Mouse (Mus musculus): ENCODE measurements around the gene Sept8. TPM values are rescaled to one million over a fixed set of nuclear protein-coding genes. Genes with fewer than 3 reads are reported as not detected.

The Sept8 gene
- total RNA-seq, 4 experiments from 2014 or later: 4.5 to 8.4 (median 7.1) TPM

DNA sequence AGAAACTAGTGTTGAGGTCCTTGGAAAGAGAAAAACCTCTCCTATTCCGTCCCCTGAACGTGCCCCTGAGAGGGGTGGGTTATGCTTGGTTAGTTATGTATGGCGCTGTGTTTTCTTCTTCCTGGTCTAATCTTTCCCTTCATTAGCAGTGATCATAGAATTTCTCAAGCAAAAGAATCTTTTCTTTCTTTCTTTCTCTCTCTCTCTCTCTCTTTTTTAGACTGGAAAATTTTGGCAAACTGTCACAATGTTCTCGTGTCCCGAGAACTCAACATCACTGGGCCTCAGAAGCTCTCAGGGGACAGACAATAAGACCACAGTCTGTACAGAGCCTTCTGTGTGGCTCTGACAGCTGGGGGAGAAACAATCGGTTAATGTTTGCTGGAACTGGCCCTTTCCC, 23.6 kb upstream of the Sept8 start:
- no peak for DNase-seq (ENCODE audit: low spot score in 2 of 2)

DNA sequence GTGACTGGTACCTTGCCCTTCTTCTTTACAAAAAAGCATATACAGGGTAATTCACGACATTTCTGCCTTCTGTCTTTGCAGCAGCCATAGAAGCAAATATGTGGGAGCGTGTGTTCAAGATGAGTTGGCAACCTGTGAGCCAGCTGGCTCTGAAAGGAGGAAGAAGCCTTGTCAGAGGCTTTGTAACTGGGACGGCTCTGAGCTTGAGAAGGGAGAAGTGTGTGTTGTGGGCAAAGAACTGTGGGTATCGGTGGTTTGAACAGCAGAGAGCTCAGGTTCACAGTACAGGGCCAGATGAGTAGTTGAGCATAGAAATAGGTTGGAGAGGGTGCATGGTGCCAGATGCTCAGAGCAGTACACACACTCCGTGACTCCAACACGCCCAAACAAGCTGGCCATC, 22.1 kb upstream of the Sept8 start:
- no peak for DNase-seq (ENCODE audit: low spot score in 2 of 2)

DNA sequence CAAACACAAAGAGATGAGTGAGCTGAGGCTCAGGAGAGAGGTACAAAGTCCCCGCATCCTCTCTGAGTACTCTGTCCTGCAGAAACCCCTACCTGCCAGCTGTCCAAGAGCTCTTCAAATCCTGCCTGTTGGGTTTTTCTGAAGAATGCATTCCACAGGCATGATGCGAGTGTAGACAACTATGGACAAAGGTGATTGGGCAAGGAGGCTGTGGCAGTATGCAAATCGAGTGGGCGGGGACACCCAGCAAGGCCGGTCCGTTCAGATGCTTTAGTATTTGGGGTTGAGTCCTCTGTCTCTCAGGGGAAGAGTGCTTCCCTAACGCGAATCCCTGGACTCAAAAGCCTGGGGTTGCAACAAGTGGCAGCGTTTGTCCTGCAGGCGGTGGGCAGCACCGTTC, 18.5 kb upstream of the Sept8 start:
- no peak for DNase-seq (ENCODE audit: low spot score in 2 of 2)

DNA sequence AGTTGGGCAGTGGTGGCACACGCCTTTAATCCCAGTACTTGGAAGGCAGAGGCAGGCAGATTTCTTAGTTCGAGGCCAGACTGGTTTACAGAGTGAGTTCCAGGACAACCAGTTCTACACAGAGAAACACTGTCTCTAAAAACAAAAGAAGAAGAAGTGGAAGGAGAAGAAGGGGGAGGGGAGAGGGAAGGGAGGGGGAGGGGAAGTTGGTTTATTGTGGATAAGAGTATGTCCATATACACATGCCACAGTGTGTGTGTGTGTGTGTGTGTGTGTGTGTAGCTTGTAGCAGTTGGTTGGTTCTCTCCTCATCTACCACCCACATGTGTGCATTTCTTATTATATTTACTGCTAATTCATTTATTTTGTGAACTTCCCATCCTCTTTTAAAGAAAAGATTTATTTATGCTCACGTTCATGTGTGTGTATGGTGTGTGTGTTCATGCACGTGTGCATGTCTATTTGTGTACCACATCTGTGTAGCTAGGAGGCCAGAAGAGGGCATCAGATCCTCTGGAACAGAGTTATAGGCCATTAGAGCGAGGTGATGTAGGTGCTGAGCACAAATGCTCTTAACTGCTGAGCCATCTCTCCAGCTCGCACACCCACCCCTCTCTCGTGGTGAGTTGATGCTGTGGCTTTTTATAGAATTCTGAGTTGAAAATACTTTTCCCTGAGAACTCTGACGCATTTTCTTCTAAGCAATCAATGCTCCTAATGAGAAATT, 16.9 kb upstream of the Sept8 start:
- DNase-seq (ENCODE audit: low spot score in 2 of 2): no peak

- DNase-seq (ENCODE audit: low spot score in 2 of 2): no peak
Measured at GRCm38 (mm10) chr11:53503738-53504137, 15.3 kb upstream of the Sept8 start.

GRCm38 (mm10) chr11:53504376-53504775, 14.7 kb upstream of the Sept8 start:
- DNase-seq (ENCODE audit: low spot score in 2 of 2): no peak

DNA sequence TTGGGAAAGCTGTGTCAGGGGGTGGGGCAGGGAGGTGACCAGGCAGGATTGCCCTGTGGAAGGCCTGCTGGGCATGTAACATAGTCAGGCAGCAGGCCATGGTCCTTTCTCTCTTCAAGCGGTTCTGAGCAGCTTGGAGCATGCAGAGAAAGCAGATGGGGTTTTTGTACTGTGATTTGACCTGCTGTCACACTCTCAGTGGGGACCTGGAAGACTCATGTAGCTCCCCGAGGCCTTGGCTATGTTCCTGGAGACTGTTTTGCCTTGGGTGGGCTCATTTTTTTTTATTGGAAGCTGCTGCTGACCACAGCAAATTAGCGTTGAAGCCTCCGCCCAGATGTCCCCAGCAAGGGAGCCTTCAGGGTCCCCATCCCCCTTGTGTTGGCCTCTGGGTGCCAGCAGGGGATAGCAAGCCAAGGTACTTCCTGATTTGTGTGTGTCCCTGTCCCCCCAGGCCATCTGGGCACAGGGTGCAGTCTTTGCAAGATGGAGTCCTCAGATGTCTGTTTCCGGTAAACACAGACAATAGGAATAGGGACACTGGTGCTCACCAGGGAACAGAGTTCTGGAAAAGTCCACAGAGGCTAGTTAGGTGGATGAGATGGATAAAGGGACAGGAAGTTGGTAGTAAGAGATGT, 13.9 kb upstream of the Sept8 start:
- no peak for DNase-seq (ENCODE audit: low spot score in 2 of 2)

DNA sequence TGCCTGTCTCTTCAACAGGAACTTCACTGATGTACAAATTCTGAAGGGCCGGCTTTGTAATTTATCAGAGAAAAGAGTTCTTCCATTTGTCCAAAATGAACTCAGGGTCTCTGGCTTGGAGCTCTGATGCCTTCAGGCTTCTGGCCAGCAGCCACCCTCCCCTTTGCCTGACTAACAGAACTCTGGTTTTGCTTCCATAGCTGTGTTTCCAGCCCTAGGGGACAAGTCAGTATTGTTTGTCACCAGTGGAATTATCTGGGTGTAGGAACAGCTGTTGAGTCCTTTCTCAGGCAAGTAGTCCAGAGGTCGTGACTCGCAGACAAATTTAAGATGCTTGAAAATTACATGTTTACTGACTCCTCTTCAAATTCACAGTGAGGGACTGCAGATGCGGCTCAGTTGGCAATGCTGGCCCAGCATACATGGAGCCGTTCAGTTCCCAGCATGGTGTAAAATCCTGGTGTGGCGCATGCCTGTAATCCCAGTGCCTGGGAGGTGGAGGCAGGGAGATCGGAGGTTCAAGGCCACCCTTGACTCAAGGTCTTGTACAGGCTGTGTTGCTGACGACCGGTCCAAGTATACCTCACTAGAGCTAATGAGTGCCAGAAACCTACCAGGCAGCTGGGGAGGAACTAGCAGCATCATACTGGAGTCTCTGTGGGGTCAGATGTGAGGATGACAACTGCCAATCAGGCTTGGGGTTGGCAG, 11.8 kb upstream of the Sept8 start:
- DNase-seq (ENCODE audit: low spot score in 2 of 2): no peak

DNA sequence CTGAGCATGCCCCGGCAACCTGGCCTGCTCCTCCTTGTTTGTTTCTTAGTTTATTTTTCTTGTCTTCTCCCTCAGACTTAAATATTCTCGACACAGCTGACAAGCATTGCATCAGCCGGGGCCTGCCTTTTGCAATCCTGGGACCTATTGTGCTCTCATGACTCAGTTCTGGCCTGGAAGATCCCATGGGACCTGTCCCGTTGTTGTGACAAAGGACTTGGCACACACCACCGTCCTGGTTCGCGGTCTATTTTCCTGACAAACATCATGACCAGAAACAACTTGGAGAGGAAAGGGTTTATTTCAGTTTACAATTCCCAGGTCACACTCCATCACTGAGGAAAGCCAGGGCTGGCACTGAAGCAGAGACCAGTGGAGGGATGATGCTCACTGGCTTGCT, 10.9 kb upstream of the Sept8 start:
- DNase-seq (ENCODE audit: low spot score in 2 of 2): peak; percentile 44 to 65

- no peak for DNase-seq (ENCODE audit: low spot score in 2 of 2)
Measured at GRCm38 (mm10) chr11:53508591-53508990, 10.5 kb upstream of the Sept8 start.

DNA sequence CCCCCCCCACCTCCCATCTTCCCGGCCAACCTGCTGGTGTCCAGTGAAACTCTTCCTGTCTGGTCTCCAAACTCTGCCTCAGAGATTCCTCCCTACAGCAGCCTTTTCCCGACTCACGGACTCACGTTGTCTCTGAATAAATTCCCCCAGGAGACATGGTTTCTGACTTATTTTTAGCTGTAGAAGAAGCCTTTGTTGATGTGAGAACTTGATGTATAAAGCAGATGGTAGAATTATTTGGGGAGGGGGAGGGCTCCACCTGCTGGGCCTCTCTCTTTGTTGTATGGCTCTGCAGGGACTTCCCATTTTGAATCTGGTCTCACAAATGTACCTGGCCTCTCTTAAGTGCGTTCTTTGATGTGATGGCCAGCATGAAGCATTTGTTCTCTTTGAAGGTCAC, 8.7 kb upstream of the Sept8 start:
- DNase-seq (ENCODE audit: low spot score in 2 of 2): no peak

DNA sequence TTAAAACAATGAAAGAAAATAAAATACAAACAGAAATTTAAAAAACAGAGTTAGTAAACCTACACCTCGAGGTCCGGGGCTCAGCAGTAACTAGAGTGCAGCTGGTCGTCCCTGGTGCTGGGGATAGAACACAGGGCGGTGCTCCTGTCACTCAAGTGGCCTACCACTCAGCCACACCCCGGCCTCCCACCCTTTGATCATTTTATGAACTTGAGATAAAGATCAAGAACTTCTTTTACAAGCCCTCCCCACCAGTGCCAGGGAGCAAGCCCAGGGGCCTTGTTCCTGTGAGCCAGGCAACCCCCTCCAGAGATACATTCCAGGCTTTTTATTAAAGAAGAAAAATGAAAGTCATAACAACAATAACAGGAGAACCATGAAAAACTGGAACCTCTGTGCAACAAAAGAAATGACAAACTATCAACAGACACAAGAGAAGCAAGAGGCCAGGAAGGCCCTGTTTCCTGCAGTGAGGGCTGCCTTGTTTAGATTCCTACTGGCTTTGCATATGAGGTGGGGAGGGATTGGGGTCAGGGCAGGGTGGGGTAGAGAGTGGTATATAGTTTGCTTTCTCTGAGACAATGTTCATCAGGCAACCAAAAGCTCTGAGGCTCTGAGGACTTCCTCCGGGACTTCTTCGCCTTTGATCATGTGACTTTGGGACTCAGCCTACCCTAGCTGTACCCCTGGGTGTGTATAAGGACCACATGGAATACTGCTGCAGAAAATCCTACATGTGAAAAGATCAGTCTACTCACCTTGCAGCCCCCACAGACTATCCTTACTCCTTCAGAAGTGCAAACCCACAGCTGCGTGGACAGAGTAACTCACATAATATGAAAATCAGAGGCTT, 2.1 kb upstream of the Sept8 start:
- no peak for DNase-seq (ENCODE audit: low spot score in 2 of 2)

DNA sequence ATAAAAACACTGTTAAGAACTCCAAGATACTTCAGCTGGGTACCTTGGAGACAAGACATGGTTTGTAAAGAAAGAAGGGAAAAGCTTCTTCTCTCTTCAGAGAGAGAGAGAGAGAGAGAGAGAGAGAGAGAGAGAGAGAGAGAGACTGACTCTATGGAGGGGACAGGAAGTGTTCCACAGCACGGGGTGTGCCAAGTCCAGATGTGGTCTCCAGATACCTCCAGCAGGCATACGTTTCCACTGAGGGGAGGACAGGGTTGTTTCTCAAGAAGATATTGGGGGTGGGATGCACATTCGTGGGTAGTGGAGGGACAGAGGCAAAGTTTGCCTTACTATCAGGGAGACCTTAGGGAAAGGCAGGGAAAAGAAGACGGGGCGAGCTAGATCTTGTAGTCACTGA, 298 bp upstream of the Sept8 start:
- no peak for DNase-seq (ENCODE audit: low spot score in 2 of 2)

DNA sequence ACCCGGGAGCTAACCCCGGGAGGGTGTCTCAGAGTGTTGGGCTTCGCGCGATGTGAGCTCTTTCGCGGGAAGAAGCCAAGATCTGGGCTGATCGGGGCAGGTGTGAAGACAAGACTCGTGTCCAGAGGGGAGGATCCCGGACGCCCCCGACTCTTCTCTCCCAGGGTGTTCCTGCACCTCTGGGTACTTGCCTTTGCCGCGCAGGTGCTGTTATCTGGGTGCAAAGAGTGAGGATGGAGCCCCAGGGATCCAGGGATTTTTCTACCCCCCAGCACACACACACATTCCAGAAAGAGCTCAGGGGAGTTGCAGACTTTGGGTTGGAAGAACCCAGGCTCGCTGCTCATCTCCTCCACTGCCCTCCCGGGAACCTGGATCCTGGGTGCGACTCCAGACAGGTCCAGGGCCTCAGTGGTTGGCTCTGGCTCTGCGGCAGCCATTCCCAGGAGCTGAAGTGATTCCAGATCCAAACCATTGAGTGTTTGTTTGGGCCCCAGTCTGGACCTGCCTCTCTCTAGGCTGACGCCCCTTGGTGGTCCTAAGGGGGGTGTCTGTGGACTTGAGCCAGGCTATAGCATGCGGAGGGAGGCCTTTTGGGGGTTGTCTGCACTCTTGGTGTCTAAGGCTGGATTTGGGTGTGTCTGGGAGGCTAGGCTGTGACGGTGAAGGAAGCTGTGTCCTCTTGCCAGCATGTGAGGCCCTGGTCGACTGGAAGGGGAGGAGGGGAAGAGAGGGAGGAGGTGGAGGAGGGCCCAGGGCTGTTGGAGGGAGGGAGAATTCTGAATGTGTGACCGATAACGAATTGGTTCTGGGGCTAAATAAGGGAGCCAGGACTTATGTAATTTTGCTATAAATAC, 1.3 kb downstream of the Sept8 start:
- DNase-seq (ENCODE audit: low spot score in 2 of 2): peak; percentile 28 to 42

GRCm38 (mm10) chr11:53521120-53521820, 2.2 kb downstream of the Sept8 start:
- no peak for DNase-seq (ENCODE audit: low spot score in 2 of 2)

- peak in 1 of 2 experiments; percentile 40 for DNase-seq (ENCODE audit: low spot score in 2 of 2)
Measured at GRCm38 (mm10) chr11:53521821-53522131, 2.7 kb downstream of the Sept8 start.

GRCm38 (mm10) chr11:53522362-53522761, 3.3 kb downstream of the Sept8 start:
- DNase-seq (ENCODE audit: low spot score in 2 of 2): no peak

DNA sequence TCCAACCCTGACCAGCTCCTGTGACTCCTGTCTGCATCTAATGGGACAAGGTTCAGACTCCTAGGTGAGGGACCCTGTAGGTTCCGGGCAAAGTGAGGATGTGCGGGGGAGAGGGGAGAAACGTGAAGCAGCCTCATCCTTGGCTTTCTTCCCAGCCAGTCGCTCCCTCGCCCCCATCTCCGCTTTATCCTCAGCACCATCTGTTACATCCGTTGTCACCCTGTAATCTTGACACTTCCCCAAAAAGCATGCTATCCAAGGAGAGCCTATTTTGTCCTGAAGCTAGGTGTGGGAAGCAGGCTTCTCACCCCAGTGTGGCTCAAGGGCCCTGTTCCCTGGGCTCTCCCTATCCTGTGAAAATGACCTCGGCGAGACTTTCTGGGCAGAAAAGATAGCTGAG, 3.9 kb downstream of the Sept8 start:
- DNase-seq (ENCODE audit: low spot score in 2 of 2): no peak

GRCm38 (mm10) chr11:53523545-53524405, 4.7 kb downstream of the Sept8 start:
- no peak for DNase-seq (ENCODE audit: low spot score in 2 of 2)

All from gastrocnemius, adult 8-10 months (tissue).